Mouse (Mus musculus) layer of hippocampus, adult 2 months (tissue): Measurements from ENCODE around the gene Gabrr1. TPM values are rescaled to one million over a fixed set of nuclear protein-coding genes. Genes with fewer than 3 reads are reported as not detected.
A peak's percentile ranks its signal among the peaks of the same experiment; 100 is the strongest.
"Not testable (repeated sequence)": the region's sequence is repeated elsewhere in the genome, so short reads cannot be mapped to it uniquely, and the experiment has no call there.

Experiments
- DNase-seq, 2 experiments: peaks; one replicate each; pipeline ENCODE4 v3.0.0; 2022; ENCODE audit warnings: low spot score in 2 of 2
- H3K27ac ChIP-seq: fragments of 200-600 bp; 2 replicates; pipeline ENCODE4 v1.8.1; 2022
- H3K4me3 ChIP-seq: fragments of 200-600 bp; 2 replicates; pipeline ENCODE4 v1.8.1; 2022; ENCODE audit warnings: mild to moderate bottlenecking
- CTCF ChIP-seq: fragments of 200-600 bp; conservative IDR thresholded peaks from 2 replicates; pipeline ENCODE4 v1.8.1; 2022; ENCODE audit warnings: antibody characterized with exemption, mild to moderate bottlenecking, moderate library complexity
- long read RNA-seq, 2 experiments: library from polyadenylated mRNA; stranded (forward); transcript quantifications; one replicate each; pipeline ENCODE4 v2.0.0; 2021; ENCODE audit warnings: borderline mapping rate in 2 of 2
- total RNA-seq, 2 experiments: library from RNA; stranded (reverse); gene quantifications; 2 replicates each; pipeline ENCODE4 v1.2.3; 2021

The Gabrr1 gene
- not detected for total RNA-seq
- long read RNA-seq, experiment 1: 0 reads
- long read RNA-seq, experiment 2: 0 reads

DNA sequence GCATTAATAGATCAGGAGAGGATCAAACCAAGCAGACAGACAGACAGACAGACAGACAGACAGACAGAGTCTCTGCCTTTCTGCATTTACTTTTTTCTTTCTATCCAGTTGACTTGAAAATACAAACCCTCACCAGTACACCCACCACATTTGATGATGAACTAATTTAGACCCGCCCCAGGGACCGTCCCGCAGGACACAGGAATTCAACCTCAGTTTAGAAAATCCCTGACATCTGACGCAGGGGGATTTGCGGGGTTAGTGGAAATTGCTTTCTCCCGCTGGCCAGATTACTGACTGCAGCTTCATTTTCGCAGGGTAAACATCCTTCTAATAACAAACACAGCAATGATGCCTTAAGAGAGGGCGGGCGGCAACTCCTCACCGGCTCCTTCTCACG is at the start of gene Gabrr1:
TSS of gene Gabrr1 (plus strand) at position 301 of the 400 bp plus-strand sequence.
- TF ChIP-seq CTCF: no peak
- no peak within 1 kb of the TSS for H3K4me3 ChIP-seq
- DNase-seq: no peak
- no peak within 1 kb of the TSS for H3K27ac ChIP-seq

DNA sequence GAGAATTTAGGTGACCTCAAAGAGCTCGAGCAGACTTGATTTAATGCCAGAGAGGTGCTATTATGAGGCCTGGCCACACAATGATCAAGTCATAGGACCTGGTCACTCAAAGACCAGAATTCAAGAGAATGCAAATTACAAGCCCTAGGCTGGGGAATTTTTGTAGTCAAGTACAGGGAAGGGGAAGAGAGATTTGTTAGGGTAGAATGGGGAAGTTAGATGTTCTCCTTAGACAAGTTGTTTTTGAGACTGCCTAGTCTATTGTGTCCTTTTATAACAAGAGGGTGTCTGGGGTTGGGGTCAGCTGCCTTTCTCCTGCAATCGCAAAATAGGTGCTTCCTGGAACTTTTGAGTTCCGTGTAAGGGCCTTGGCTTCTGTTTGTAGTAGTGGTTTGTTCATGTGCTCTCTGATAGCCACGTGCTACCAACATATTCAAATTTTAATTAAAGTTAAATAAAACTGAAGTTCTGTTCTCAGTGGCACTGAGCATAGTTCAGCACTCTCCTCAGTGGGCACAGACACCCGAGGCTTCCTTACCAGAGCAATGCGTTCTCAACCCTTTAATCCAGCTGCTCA is 33.1 kb upstream of the Gabrr1 start:
- no peak for TF ChIP-seq CTCF
- Histone ChIP-seq H3K4me3 (no peak overlapping the region), H3K27ac (peak overlapping the region; percentile 21; the same call in 1 of the 2 replicates)
- no peak for DNase-seq

DNA sequence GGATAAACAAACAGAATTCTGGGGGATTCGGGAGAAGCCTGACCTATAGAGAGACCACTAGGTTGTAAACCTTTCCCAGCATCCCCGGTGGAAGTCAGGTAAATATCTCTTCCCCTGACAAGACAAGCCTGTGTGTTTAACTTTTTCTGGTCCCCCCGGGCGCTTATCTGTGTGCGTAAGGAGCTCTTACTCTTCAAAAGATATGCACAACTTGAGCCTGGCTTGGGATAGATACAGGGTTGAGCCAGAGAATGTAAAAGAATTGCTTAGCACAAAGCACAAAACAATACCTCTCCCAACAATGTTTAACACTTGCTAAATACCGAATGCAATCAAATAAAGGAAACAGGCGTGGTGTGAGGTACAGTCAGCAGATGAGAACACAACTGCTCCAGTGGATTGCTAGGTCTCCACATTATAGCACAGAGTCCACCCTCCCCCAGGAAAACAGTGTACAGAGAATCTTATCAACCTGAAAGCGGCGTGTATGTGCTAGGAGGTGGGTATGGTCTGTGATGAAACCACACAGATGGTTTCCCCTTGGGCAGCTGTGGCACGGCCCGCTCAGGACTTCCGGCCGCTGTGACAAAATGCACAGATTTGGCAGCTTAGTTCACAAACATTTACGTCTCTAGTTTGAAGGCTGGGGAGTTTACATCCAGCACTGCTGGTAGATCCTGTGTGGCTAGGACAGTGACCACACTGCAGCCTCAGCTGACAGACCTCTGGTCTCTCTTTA is 22.4 kb upstream of the Gabrr1 start:
- no peak for TF ChIP-seq CTCF
- no peak for DNase-seq
- no peak overlapping the region for H3K27ac ChIP-seq
- H3K4me3 ChIP-seq: no peak overlapping the region

DNA sequence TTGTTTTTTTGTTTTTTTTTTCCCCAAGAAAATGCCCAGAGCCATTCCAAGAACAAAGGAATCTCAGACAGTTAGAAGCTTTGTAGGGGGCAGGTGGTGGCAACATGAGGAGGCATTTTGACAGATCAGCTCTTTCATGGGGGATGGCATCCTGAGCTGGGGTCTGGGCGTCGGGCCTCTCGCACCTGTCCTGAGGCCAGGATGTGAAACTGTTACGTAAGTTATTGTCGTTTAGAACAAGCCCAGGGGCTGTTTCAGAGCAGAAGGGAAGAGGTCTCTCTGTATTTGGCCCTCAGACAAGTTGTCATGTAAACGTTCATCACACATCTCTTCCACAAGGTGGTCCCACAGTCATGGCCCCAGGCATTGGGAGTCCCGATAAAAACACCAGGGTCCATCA is 21.5 kb upstream of the Gabrr1 start:
- no peak for TF ChIP-seq CTCF
- no peak for DNase-seq
- Histone ChIP-seq H3K27ac (no peak overlapping the region), H3K4me3 (no peak overlapping the region)

DNA sequence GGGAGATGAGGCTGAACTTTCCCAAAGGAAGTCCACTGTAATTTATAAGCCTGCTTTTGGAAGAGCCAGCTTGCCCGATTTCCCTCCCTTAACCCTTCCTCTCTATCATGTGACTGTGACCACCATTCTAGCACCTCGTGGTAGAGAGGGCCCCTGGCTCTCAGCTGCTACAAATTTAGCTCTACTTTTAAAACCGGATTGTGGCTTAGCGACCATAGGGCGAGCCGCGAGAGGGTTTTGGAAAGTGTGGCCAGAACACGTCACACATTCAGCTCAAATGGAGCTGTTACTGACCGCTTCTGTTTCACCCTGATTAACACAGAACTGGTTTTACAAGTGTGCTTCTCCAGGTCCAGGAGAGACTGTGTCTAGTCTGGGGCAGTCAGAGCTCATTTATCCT is 21.0 kb upstream of the Gabrr1 start:
- no peak for DNase-seq
- no peak for TF ChIP-seq CTCF
- H3K27ac ChIP-seq: no peak overlapping the region
- H3K4me3 ChIP-seq: no peak overlapping the region

DNA sequence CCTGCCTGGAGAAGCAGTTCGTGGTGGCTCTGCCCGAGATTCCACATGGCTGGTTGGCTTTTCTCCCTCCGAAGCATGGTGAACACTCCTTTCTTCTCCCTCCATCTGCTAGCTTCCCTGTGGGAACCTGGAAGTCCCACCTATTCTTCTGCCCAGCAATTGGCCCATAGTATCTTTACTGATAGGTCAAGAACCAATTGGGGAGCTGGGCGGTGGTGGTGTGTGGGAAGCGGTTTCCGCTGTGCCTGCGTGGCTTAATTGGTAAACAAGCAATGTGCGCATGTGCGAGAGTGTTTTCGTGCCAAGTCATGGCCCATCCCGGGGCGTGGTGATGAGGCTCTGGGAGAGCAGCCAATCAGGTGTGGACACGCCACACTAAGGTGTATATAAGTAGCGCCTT is 19.5 kb upstream of the Gabrr1 start:
- not testable (repeated sequence) for DNase-seq, H3K27ac ChIP-seq, H3K4me3 ChIP-seq

DNA sequence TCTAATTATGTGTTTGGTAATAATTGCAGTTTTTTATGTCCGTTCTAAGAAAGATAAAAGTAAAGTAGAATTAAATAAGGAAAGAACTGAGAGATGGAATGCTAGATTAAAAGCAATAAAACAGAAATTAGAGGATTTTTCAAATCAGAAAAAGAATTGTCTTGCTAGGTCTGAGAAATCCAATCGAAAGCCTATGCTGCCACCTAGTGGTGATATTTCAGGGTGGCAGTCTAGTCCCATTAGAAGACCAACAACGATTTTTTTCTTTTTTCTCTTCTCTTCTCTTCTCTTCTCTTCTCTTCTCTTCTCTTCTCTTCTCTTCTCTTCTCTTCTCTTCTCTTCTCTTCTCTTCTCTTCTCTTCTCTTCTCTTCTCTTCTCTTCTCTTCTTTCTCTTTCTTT is 13.2 kb upstream of the Gabrr1 start:
- TF ChIP-seq CTCF: peak; percentile 84
- H3K4me3 ChIP-seq, H3K27ac ChIP-seq: not testable (repeated sequence)
- peak; percentile 79 to 88 for DNase-seq

DNA sequence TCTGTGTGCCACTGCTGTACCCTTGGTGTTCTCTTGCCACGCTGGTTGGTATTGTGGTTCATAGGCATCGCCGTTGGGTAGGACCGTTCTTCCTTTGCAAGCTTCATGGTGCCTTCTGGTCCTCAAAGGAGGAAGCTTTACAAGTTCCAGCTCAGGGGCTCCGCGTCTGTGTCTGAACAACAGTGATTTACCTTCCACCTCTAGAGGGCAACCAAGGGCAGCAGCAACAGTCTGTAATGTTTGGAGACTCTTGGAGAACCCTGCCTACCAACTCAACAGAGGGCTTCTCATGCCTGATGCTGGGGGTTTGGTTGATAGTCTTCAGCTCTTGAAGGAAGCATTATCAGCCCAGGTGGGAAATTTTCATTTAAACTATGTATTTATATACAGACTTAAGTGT is 7.8 kb upstream of the Gabrr1 start:
- TF ChIP-seq CTCF: peak; percentile 85

DNA sequence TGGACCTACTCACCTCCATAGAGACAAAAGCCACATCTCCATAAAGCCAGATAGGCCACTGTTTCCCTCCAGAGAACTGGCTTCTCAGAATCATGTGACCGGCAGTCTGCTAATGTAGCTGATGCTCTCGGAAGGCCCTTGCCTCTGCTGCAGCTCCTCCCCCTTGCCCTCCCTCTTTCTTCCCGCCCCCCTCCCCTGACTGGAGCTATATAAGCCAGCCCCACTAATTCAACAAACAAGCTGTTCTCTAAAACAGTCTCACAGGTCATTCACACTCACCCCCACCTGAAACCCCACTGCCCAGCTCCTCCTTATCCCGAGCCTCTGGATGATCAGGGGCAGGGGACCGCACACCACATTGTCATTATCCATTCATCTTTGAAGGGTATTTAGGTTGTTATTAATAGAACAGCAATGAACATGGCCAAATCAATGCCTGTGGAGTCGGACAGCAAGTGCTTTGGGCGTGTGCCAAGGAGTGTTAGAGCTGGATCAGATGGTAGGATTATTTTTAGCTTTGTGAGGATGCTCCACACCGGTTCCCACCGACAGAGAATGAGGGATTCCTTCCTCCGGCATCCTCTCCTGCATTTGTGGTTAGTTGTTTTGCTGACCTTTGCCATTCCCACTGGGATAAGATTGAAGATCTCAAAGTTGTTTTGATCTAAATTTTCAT is 6.8 kb upstream of the Gabrr1 start:
- Histone ChIP-seq H3K27ac (no peak overlapping the region), H3K4me3 (no peak overlapping the region)
- TF ChIP-seq CTCF: no peak
- DNase-seq: peak in 1 of 2 experiments; percentile 8

More for the DNA sequence above, 7.8 kb upstream of the Gabrr1 start:
- peak; percentile 32 to 55 for DNase-seq
- Histone ChIP-seq H3K4me3 (no peak overlapping the region), H3K27ac (no peak overlapping the region)

DNA sequence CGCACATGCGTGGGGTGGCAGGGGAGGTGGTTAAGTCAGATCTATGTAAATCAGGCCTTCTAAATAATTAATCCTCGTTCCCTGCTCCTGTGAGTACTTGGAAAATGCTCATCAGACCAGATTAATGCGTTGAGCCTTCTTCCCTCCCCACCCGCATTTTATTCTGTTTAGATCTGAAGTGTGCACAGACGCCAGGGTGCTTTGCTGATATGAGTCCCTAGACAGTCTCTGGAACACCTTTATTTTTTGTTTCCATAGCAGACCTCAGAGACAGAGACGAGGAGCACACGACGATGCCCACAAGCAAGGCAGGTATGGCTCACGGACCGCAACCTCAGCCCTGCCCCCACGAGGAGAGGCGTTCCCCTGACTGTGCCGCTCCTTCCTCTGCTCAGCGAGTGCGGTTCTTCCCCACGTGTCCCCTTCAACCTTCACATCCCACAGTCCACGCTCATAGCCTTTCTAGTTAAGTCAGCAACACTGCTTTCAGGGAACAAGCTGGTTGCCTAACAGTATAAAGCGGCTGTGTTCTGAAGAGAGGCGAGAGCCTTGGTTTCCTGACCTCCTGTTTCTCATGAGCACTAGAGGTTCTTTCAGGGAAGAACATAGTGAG is 14.5 kb downstream of the Gabrr1 start:
- no peak overlapping the region for H3K4me3 ChIP-seq
- DNase-seq: no peak
- no peak for TF ChIP-seq CTCF
- H3K27ac ChIP-seq: no peak overlapping the region

DNA sequence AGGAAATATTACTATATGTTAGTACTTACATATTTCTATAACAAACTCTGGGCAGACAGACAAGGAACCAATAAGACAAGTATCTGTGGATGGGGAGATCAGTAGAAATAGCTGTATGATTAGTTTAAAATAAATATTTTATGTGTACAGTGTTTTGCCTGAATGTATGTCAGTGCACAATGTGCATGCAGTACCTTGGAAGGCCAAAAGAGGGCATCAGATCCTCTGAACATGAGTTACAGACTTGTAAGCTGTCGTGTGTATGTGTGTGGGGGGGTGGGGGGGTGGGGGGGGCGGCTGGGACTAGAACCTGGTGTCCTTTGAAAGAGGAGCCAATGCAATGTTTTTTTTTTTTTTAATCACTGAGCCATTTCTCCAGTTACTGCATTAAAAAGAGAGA is 15.5 kb downstream of the Gabrr1 start:
- no peak overlapping the region for H3K27ac ChIP-seq
- peak; percentile 69 for TF ChIP-seq CTCF
- no peak overlapping the region for H3K4me3 ChIP-seq
- DNase-seq: peak in 1 of 2 experiments; percentile 29

DNA sequence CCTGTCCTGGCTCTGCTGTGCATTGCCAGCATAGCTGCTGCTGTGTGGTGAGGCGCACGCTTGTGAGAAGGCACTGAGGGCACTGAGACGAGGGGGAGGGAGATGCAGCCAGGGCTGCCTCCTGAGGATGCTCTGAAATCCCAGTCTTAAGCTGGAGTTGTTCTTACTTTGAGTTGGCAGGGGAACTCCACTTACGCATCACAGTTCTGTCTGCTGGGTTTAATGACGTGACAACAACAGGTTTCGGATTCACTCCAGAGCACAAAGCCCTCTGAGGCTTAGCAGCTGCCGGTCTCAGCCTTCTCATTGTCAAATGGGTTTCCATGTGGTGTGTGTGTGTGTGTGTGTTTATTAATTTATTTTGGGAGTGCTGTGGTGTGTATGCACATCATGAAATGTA is 16.8 kb downstream of the Gabrr1 start:
- TF ChIP-seq CTCF: no peak
- DNase-seq: no peak
- Histone ChIP-seq H3K4me3 (no peak overlapping the region), H3K27ac (no peak overlapping the region)

DNA sequence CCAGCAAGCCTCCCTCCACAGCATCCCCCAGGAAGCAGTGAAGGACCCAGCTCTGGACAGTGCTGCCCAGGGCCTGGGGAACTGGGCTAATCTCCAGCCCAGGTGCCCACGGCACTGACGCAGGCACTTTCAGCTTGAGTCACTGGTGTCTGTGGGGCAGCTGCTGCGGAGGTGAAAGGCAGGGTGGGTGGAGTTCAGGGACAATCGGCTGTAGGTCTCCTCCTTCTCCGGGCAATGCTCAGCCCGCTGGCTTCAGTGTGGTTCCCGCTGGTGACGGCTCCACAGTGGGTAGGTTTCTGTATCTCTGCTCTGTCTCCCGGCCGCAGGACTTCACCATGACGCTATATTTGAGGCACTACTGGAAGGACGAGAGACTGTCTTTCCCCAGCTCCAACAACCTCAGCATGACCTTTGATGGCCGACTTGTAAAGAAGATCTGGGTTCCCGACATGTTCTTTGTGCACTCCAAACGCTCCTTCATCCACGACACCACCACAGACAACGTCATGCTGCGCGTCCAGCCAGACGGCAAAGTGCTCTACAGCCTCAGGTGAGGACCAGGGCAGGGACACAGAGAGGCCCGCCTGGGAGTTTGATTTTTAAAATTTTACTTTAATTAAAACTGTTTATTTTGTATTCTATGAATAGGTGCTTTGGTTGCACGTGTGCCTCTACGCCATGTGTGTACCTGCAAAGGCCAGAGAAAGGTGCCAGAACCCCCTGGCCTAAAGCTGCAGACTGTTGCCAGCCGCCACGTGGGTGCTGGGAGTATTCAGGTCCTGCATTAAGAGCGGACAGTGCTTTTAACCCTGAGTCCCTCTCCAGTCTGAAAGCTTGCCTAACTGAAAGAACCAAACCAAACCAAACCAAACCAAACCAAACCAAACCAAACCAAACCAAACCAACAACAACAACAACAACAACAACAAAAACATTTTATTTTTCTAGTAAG is 20.0 kb downstream of the Gabrr1 start:
- Histone ChIP-seq H3K27ac (no peak overlapping the region), H3K4me3 (no peak overlapping the region)
- DNase-seq: no peak
- no peak for TF ChIP-seq CTCF
